Mouse (Mus musculus): ENCODE measurements at regions not wholly inside any gene's neighbourhood (a gene's known extent, or its start where the extent isn't known, plus 50 kb on each side); places are given as distances from the start of the nearest gene placed in this dataset.

- no peak for DNase-seq
Observed at GRCm38 (mm10) chr4:150769043-150769442, 84.7 kb upstream of the Errfi1 start.

- DNase-seq, result no peak
Observed at GRCm38 (mm10) chr4:150758467-150759237, 95.1 kb upstream of the Errfi1 start.

- no peak for DNase-seq
Observed at GRCm38 (mm10) chr4:150757815-150758426, 95.8 kb upstream of the Errfi1 start.

GRCm38 (mm10) chr4:150757291-150757741 is 96.4 kb upstream of the Errfi1 start:
- no peak for DNase-seq

DNA sequence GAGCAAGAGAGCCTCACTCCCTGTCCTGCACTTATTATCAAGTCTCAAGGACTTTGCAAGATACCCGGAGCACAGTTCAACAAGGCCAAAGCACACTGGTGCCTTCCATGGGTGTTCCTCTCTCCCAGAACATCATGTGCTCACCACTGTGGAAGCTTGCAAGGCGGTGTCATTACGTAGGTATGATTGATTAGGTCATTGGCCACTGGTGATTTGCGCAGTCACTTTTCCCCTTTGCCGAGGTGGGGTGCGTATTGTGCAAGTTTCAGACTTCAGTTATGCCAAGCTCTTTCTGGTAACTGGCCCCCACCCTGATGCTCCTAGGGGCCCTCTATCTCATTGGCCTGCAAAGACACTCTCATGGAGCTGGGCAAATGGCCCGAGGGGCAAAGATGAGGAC is 98.3 kb upstream of the Errfi1 start:
- no peak for DNase-seq

DNA sequence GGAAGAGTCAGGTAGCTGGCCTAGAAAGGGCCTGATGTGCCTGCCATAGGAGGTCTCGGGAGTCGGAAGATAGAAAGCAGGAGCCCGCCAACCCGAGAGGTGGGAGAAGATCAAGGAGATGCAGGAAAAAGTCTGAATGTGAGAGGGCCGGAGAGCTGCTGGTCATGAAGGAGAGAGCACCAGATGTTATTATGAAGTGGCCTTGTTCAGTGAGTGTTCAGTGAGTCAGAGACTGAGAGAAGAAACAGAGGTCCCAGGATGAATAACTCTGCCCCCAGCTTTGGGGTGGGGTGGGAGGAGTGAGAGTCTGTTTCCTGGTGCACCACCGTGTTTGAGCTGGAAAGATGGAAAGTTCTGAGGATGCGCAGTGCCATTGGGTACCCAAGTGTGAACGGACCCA is 100.2 kb upstream of the Slc45a1 start:
- DNase-seq, result no peak

GRCm38 (mm10) chr4:150750445-150751213 is 98.7 kb upstream of the Slc45a1 start:
- DNase-seq, result no peak

- no peak for DNase-seq
Observed at GRCm38 (mm10) chr4:150749066-150749465, 97.1 kb upstream of the Slc45a1 start.

GRCm38 (mm10) chr4:150748099-150749000 is 96.4 kb upstream of the Slc45a1 start:
- no peak for DNase-seq

- no peak for DNase-seq
Observed at GRCm38 (mm10) chr4:150746430-150746923, 94.5 kb upstream of the Slc45a1 start.

- DNase-seq, result peak; percentile 41 to 51
Observed at GRCm38 (mm10) chr4:150745529-150746429, 93.8 kb upstream of the Slc45a1 start.

- DNase-seq, result no peak
Observed at GRCm38 (mm10) chr4:150743508-150743907, 91.5 kb upstream of the Slc45a1 start.

DNA sequence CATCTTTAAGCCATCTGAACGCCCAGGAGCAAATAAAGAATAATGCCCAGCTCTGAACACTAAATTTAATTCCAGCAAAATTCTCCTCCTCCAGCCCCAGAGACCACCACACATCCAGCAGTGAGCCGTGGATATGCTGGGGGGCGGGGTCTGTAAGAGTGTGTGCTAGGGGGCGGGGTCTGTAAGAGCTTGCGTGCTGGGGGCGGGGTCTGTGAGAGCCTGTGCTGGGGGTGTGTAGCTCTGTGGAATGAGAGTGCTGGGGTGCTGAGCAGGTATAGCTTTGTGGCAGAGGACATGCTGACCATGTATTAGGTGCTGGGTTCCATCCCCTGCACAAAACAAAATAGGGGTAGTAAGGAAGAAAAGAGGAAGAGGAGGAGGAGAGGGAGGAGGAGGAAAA is 91.1 kb upstream of the Slc45a1 start:
- DNase-seq, result no peak

DNA sequence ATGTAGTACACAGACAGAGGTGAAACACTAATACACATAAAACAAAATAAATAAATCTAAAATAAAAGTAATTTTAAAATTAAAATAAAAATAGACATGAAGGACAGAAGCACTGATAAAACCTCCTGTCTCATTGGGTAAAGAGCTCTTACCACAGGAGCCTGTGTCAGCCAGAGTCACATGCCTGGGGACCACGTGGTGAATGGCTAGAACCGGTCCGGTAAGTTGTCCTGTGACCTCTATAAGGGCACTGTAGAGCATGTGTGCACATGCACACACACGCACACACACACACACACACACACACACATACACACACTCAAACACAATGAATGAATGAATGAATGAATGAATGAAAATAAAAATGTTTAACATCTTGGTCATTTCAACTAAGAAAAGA is 89.8 kb upstream of the Slc45a1 start:
- no peak for DNase-seq

DNA sequence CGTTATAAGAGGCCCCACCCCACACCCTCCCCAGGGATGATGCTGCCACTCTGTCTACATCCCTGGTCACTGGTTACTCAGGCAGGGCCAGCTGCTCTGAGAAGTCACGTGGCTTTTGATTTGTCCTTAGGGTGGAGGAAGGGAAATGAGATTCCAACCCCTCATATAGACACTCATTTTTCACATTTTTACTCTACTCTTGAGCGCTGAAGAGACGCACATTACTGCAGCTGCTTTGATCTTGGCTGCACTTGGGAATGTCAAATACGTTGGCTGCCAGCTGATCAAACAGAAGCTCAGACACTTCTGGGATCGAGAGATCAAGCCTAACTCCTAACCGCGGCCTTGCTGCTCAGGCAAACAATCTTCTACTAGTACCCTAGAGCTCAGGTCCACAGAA is 88.2 kb upstream of the Slc45a1 start:
- DNase-seq, result no peak

- DNase-seq, result no peak
Observed at GRCm38 (mm10) chr4:150738736-150739135, 86.8 kb upstream of the Slc45a1 start.

GRCm38 (mm10) chr4:150730061-150730812 is 78.3 kb upstream of the Slc45a1 start:
- no peak for DNase-seq

GRCm38 (mm10) chr4:150726539-150726938 is 74.6 kb upstream of the Slc45a1 start:
- DNase-seq, result no peak

DNA sequence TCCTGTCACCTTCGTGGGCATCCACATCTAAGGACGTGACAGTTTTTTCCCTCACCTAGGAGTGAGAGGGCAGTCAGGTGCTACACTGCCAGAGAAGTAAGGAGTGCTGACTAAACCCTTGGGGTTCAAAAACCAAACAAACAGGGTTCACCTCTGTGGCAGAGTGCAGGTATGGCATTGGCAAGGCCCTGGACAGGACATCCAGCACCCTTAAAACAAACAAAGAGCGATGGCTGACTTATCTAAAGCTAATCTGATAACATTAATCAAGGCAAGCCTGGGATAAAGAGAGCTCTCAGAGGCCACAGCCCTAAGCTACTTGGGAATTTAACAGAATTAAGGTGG is 74.1 kb upstream of the Slc45a1 start:
- no peak for DNase-seq

- no peak for DNase-seq
Observed at GRCm38 (mm10) chr4:150725443-150726135, 73.6 kb upstream of the Slc45a1 start.
